Mouse (Mus musculus) kidney, embryonic 16.5 days (tissue): Measurements from ENCODE around the gene Sertad2. TPM values are rescaled to one million over a fixed set of nuclear protein-coding genes. Genes with fewer than 3 reads are reported as not detected.

Experiments used
- ATAC-seq: fragments of 200-750 bp; cut with Nextera tagmentation; 2 replicates; pipeline ENCODE4 v1.8.0; 2017; ENCODE audit warnings: moderate TSS enrichment; ENCODE audit not compliant: low FRiP score, low TSS enrichment
- H3K27ac ChIP-seq: fragments of 300-500 bp; sonication (generic); 2 replicates; pipeline ENCODE4 v1.5.1; 2014; ENCODE audit warnings: low read length
- H3K27me3 ChIP-seq: fragments of 300-500 bp; sonication (generic); 2 replicates; pipeline ENCODE4 v1.6.1; 2014; ENCODE audit warnings: low read length, control low read depth, mixed read lengths; ENCODE audit not compliant: insufficient read depth
- H3K36me3 ChIP-seq: fragments of 300-500 bp; sonication (generic); 2 replicates; pipeline ENCODE4 v1.6.1; 2014; ENCODE audit warnings: low read length, control low read depth, mixed read lengths; ENCODE audit not compliant: insufficient read depth
- H3K4me1 ChIP-seq: fragments of 300-500 bp; sonication (generic); 2 replicates; pipeline ENCODE4 v1.6.1; 2014; ENCODE audit warnings: low read length, control low read depth, mixed read lengths; ENCODE audit not compliant: insufficient read depth
- H3K4me2 ChIP-seq: fragments of 300-500 bp; sonication (generic); replicated peaks from 2 replicates; pipeline ENCODE4 v1.6.1; 2014; ENCODE audit warnings: low read depth, low read length
- H3K4me3 ChIP-seq: fragments of 300-500 bp; sonication (generic); 2 replicates; pipeline ENCODE4 v1.5.1; 2014; ENCODE audit warnings: mild to moderate bottlenecking, low read length
- H3K9ac ChIP-seq: fragments of 300-500 bp; sonication (generic); replicated peaks from 2 replicates; pipeline ENCODE4 v1.6.1; 2014; ENCODE audit warnings: low read length
- H3K9me3 ChIP-seq: fragments of 300-500 bp; sonication (generic); 2 replicates; pipeline ENCODE4 v1.6.1; 2016; ENCODE audit warnings: low read length, control low read depth
- WGBS: fragments of 180-500 bp; shearing (Covaris S2); extraction: QIAGEN DNeasy Blood & Tissue Kit; methylation state at CpG from one replicate; pipeline ENCODE4 v1.1.7; 2014; 5-methylcytosine and 5-hydroxymethylcytosine counted together
- polyA plus RNA-seq: library from polyadenylated mRNA; unstranded; fragments of >200 nt; fragmentation: Nextera tagmentation; extraction: Ambion mirVana; gene quantifications from 2 replicates; pipeline ENCODE4 v1.2.1, GENCODE M21; 2015

The Sertad2 gene
- polyA plus RNA-seq, 1 experiment from 2014 or later: 33.1 TPM

GRCm38 (mm10) chr11:20589393-20589792 is 46.3 kb downstream of the Sertad2 start:
- peaks cover 6% of the 10 kb centered on the region; the same call in 1 of the 2 replicates for H3K4me1 ChIP-seq
- H3K27ac ChIP-seq: no peak overlapping the region
- no peak for ATAC-seq
- WGBS: 36% methylated on average over 2 of the region's 2 CpGs
- H3K27me3 ChIP-seq: no peaks in the 10 kb centered on the region
- H3K4me3 ChIP-seq: no peak overlapping the region
- no peaks in the 10 kb centered on the region for H3K36me3 ChIP-seq
- H3K9me3 ChIP-seq: no peaks in the 10 kb centered on the region
- H3K4me2 ChIP-seq: no peak overlapping the region
- no peak overlapping the region for H3K9ac ChIP-seq

- ATAC-seq: no peak
- WGBS: 75% methylated on average over 3 of the region's 3 CpGs
- Histone ChIP-seq H3K27ac (no peak overlapping the region), H3K27me3 (no peaks in the 10 kb centered on the region), H3K4me2 (no peak overlapping the region), H3K4me3 (no peak overlapping the region), H3K9ac (no peak overlapping the region), H3K4me1 (peaks cover 10% of the 10 kb centered on the region; the same call in 1 of the 2 replicates), H3K9me3 (no peaks in the 10 kb centered on the region), H3K36me3 (no peaks in the 10 kb centered on the region)
These were observed 49.0 kb downstream of the Sertad2 start for GRCm38 (mm10) chr11:20592010-20592409.

- no peak overlapping the region for H3K4me3 ChIP-seq
- ATAC-seq: no peak
- H3K27me3 ChIP-seq: no peaks in the 10 kb centered on the region
- peaks cover 9% of the 10 kb centered on the region; the same call in 1 of the 2 replicates for H3K4me1 ChIP-seq
- peak overlapping the region; percentile 53; the same call in 1 of the 2 replicates for H3K27ac ChIP-seq
- WGBS: 69% methylated on average over 22 of the region's 22 CpGs
- H3K9ac ChIP-seq: peak overlapping the region; percentile 8; the same call in 1 of the 2 replicates
- H3K4me2 ChIP-seq: 0 out of 2 replicates have a peak overlapping the region, but pooled peaks have one; percentile 2
- no peaks in the 10 kb centered on the region for H3K9me3 ChIP-seq
- no peaks in the 10 kb centered on the region for H3K36me3 ChIP-seq
These were observed 51.5 kb downstream of the Sertad2 start for GRCm38 (mm10) chr11:20594229-20595201.

GRCm38 (mm10) chr11:20603066-20603812 is 60.2 kb downstream of the Sertad2 start:
- Histone ChIP-seq H3K9me3 (no peaks in the 10 kb centered on the region), H3K9ac (no peak overlapping the region), H3K27me3 (no peaks in the 10 kb centered on the region), H3K27ac (no peak overlapping the region), H3K4me2 (peak overlapping the region; percentile 24), H3K36me3 (no peaks in the 10 kb centered on the region), H3K4me1 (0 out of 2 replicates have a peak, but pooled peaks cover 2% of the 10 kb centered on the region), H3K4me3 (no peak overlapping the region)
- 53% methylated on average over 24 of the region's 24 CpGs for WGBS
- ATAC-seq: no peak

GRCm38 (mm10) chr11:20604119-20604518 is 61.1 kb downstream of the Sertad2 start:
- H3K4me1 ChIP-seq: 0 out of 2 replicates have a peak, but pooled peaks cover 2% of the 10 kb centered on the region
- ATAC-seq: no peak
- no peaks in the 10 kb centered on the region for H3K36me3 ChIP-seq
- WGBS: 92% methylated on average over 4 of the region's 4 CpGs
- H3K27me3 ChIP-seq: no peaks in the 10 kb centered on the region
- no peak overlapping the region for H3K27ac ChIP-seq
- H3K9me3 ChIP-seq: no peaks in the 10 kb centered on the region
- no peak overlapping the region for H3K9ac ChIP-seq
- H3K4me2 ChIP-seq: no peak overlapping the region
- no peak overlapping the region for H3K4me3 ChIP-seq

- WGBS: 65% methylated on average over 7 of the region's 7 CpGs
- no peak for ATAC-seq
- no peaks in the 10 kb centered on the region for H3K9me3 ChIP-seq
- no peak overlapping the region for H3K4me2 ChIP-seq
- no peak overlapping the region for H3K27ac ChIP-seq
- H3K4me3 ChIP-seq: no peak overlapping the region
- H3K9ac ChIP-seq: no peak overlapping the region
- no peaks in the 10 kb centered on the region for H3K27me3 ChIP-seq
- no peaks in the 10 kb centered on the region for H3K36me3 ChIP-seq
- 0 out of 2 replicates have a peak, but pooled peaks cover 2% of the 10 kb centered on the region for H3K4me1 ChIP-seq
These were observed 62.6 kb downstream of the Sertad2 start for GRCm38 (mm10) chr11:20605613-20606012.

- no peak overlapping the region for H3K9ac ChIP-seq
- H3K27ac ChIP-seq: no peak overlapping the region
- ATAC-seq: no peak
- H3K27me3 ChIP-seq: no peaks in the 10 kb centered on the region
- H3K36me3 ChIP-seq: no peaks in the 10 kb centered on the region
- no peaks in the 10 kb centered on the region for H3K4me1 ChIP-seq
- no peaks in the 10 kb centered on the region for H3K9me3 ChIP-seq
- no peak overlapping the region for H3K4me3 ChIP-seq
- 79% methylated on average over 11 of the region's 11 CpGs for WGBS
- no peak overlapping the region for H3K4me2 ChIP-seq
These were observed 65.4 kb downstream of the Sertad2 start for GRCm38 (mm10) chr11:20608442-20608841.

- WGBS: 48% methylated on average over 4 of the region's 4 CpGs
- Histone ChIP-seq H3K27ac (no peak overlapping the region), H3K9me3 (no peaks in the 10 kb centered on the region), H3K4me2 (no peak overlapping the region), H3K9ac (no peak overlapping the region), H3K27me3 (no peaks in the 10 kb centered on the region), H3K4me3 (no peak overlapping the region), H3K36me3 (no peaks in the 10 kb centered on the region), H3K4me1 (peaks cover 10% of the 10 kb centered on the region; the same call in 1 of the 2 replicates)
- peak; percentile 59; the same call in 1 of the 2 replicates for ATAC-seq
These were observed 70.2 kb downstream of the Sertad2 start for GRCm38 (mm10) chr11:20613223-20613622.

GRCm38 (mm10) chr11:20616103-20616502 is 73.0 kb downstream of the Sertad2 start:
- Histone ChIP-seq H3K27ac (peak overlapping the region; percentile 70), H3K27me3 (no peaks in the 10 kb centered on the region), H3K9me3 (no peaks in the 10 kb centered on the region), H3K4me2 (no peak overlapping the region), H3K4me3 (no peak overlapping the region), H3K9ac (no peak overlapping the region), H3K4me1 (peaks cover 10% of the 10 kb centered on the region; the same call in 1 of the 2 replicates), H3K36me3 (no peaks in the 10 kb centered on the region)
- 58% methylated on average over 3 of the region's 3 CpGs for WGBS
- ATAC-seq: no peak
